Mouse (Mus musculus) neural tube, embryonic 12.5 days (tissue): ENCODE data around the gene Cldn10. TPM values are rescaled to one million over a fixed set of nuclear protein-coding genes. Genes with fewer than 3 reads are reported as not detected.
A peak's percentile ranks its signal among the peaks of the same experiment; 100 is the strongest.

Experiments used
- ATAC-seq: fragments of 200-750 bp; cut with Nextera tagmentation; 2 replicates; pipeline ENCODE4 v1.8.0; 2017; ENCODE audit warnings: low read depth, mild to moderate bottlenecking, moderate TSS enrichment, moderate library complexity; ENCODE audit not compliant: low FRiP score
- H3K27ac ChIP-seq: fragments of 300-500 bp; sonication (generic); 2 replicates; pipeline ENCODE4 v1.5.1; 2016
- H3K27me3 ChIP-seq: fragments of 300-500 bp; sonication (generic); replicated peaks from 2 replicates; pipeline ENCODE4 v1.6.1; 2016; ENCODE audit warnings: mild to moderate bottlenecking
- H3K36me3 ChIP-seq: fragments of 300-500 bp; sonication (generic); 2 replicates; pipeline ENCODE4 v1.6.1; 2016; ENCODE audit warnings: mild to moderate bottlenecking
- H3K4me1 ChIP-seq: fragments of 300-500 bp; sonication (generic); 2 replicates; pipeline ENCODE4 v1.6.1; 2016
- H3K4me2 ChIP-seq: fragments of 300-500 bp; sonication (generic); replicated peaks from 2 replicates; pipeline ENCODE4 v1.6.1; 2016; ENCODE audit warnings: mild to moderate bottlenecking
- H3K4me3 ChIP-seq: fragments of 300-500 bp; sonication (generic); 2 replicates; pipeline ENCODE4 v1.5.1; 2016
- H3K9ac ChIP-seq: fragments of 300-500 bp; sonication (generic); 2 replicates; pipeline ENCODE4 v1.6.1; 2016; ENCODE audit warnings: mild to moderate bottlenecking
- H3K9me3 ChIP-seq: fragments of 300-500 bp; sonication (generic); 2 replicates; pipeline ENCODE4 v1.6.1; 2016; ENCODE audit warnings: mild to moderate bottlenecking
- WGBS: fragments of 180-500 bp; shearing (Covaris S2); methylation state at CpG from one replicate; pipeline ENCODE4 v1.1.7; 2016; 5-methylcytosine and 5-hydroxymethylcytosine counted together
- polyA plus RNA-seq: library from polyadenylated mRNA; unstranded; fragments of >200 nt; fragmentation: Nextera tagmentation; extraction: Ambion mirVana; gene quantifications from 2 replicates; pipeline ENCODE4 v1.2.1, GENCODE M21; 2016

Gene Cldn10
- polyA plus RNA-seq, 1 experiment from 2014 or later = 0.66 TPM

DNA sequence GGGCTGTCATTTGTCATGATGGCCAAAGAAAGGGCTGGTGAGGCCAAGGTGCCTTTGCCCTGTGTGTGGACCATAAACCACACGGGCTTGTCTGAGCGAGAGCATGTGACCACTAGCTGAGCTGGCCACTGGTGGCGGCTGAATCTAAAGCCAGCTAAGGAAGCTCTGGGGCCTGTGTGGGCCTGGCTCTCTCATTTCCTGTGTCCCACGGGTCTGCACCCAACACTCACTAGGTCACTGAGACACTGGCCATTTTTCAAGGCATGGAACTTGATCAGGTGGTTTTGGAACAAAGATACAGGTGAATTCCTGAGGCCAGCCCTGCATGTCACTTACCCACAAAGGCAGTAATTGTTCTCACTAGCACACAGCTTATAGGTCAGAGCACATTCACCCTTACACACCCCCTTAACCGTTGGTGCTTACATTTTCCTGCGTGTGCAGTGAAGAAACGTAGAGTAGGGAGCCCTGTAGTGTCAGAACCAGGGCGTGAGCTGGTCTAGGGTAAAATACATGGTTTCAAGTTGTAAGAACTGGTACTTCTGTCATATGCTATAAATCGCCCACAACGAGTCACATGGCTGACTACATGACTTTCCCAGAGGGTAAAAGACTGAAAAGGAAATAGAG, 87.2 kb downstream of the Cldn10 start:
- Histone ChIP-seq H3K27ac (no peak overlapping the region), H3K4me2 (no peak overlapping the region), H3K4me3 (no peak overlapping the region), H3K9ac (no peak overlapping the region), H3K9me3 (no peaks in the 10 kb centered on the region), H3K27me3 (no peaks in the 10 kb centered on the region), H3K36me3 (peaks cover 56% of the 10 kb centered on the region), H3K4me1 (no peaks in the 10 kb centered on the region)
- no peak for ATAC-seq
- 73% methylated on average over 10 of the region's 10 CpGs for WGBS

GRCm38 (mm10) chr14:118878346-118878910, 90.7 kb downstream of the Cldn10 start:
- WGBS = 89% methylated on average over 11 of the region's 11 CpGs
- H3K36me3 ChIP-seq = peaks cover 74% of the 10 kb centered on the region

DNA sequence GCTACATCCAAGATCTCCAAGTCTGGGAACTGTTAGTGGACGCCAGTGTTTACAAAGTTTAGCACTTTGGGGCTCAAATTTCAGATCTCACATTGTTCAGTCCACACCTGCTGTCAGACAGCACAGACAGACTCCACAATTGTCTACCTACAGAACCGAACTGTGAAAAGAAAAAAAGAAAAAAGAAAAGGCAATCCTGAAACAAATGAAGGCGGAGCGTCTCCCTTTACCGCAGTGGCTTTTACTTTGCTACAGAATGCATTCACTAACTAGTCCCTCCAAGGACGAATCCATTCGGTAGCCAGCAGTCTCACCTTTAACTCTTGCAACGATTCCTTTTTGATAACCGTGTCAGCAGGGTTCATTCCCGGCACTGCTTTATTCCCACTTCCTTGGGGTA, 93.0 kb downstream of the Cldn10 start:
- H3K27me3 ChIP-seq = no peaks in the 10 kb centered on the region
- no peak for ATAC-seq
- no peak overlapping the region for H3K9ac ChIP-seq
- H3K27ac ChIP-seq = no peak overlapping the region
- no peak overlapping the region for H3K4me2 ChIP-seq
- H3K4me3 ChIP-seq = no peak overlapping the region
- H3K36me3 ChIP-seq = peaks cover 77% of the 10 kb centered on the region
- H3K9me3 ChIP-seq = no peaks in the 10 kb centered on the region
- no peaks in the 10 kb centered on the region for H3K4me1 ChIP-seq
- WGBS = 84% methylated on average over 10 of the region's 10 CpGs

More at GRCm38 (mm10) chr14:118878346-118878910, 90.7 kb downstream of the Cldn10 start:
- no peaks in the 10 kb centered on the region for H3K4me1 ChIP-seq
- H3K9me3 ChIP-seq = no peaks in the 10 kb centered on the region
- H3K4me3 ChIP-seq = no peak overlapping the region
- no peaks in the 10 kb centered on the region for H3K27me3 ChIP-seq
- no peak overlapping the region for H3K9ac ChIP-seq
- no peak for ATAC-seq
- H3K27ac ChIP-seq = no peak overlapping the region
- H3K4me2 ChIP-seq = no peak overlapping the region

DNA sequence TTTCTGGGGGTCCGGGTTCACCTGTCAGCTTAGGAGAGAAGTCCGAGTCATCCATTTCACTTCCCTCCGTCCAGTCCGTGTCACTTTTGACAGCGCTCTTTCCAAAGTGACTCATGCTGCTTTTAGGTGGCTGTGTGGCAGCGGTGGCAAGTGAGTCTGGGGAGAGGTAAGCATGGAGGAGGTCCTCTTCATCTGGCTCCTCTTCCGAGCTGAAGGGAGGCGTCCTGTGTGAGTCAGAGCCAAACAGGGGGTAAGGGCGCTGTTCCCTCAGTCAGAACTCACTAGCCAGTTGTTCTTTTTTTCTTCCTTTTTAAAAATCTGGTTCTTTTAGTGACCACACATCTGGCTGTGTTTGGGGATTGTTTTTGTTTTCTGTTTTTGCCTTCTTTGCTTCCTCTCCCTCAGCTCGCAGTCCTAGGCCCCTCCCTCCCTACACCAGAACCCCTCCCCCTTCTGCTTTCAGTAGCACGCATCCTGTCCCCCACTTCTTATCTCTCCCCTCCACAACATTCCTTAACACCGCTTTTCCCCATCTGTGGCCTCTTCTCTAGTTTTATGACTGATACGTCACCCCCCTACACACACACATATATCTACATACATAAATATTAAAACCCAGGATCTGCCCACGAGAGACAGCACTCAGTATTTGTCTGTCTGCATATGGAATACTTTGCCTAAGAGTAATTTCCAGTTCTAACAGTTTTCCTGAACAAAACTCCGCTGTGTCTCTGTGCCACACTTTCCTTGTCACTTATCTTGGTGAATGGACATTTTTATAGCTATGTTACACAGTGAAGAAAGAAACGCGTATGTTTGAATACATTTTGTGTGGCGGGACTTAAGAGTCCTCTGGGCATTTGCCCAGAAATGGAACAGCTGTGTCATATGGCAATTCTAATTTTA, 95.9 kb downstream of the Cldn10 start:
- no peak overlapping the region for H3K4me3 ChIP-seq
- 85% methylated on average over 18 of the region's 18 CpGs for WGBS
- no peaks in the 10 kb centered on the region for H3K27me3 ChIP-seq
- H3K9ac ChIP-seq = no peak overlapping the region
- H3K9me3 ChIP-seq = no peaks in the 10 kb centered on the region
- H3K4me2 ChIP-seq = no peak overlapping the region
- no peak overlapping the region for H3K27ac ChIP-seq
- ATAC-seq = no peak
- peaks cover 86% of the 10 kb centered on the region for H3K36me3 ChIP-seq
- H3K4me1 ChIP-seq = no peaks in the 10 kb centered on the region

DNA sequence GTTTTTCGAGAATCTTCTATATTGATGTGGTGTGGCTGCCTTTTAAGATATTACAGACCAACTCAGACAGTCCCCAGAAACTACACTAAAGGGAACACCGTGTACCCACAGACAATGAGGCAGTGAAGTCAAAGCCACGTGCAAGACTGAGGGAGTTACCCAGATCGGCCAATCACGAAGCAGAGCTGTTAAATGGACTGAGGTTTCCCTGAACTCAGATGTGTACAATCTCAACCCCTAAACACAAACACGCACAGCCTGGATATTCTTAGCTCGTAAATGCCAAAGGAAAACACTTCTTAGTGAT, 96.5 kb downstream of the Cldn10 start:
- peaks cover 85% of the 10 kb centered on the region for H3K36me3 ChIP-seq
- no peak for ATAC-seq
- no peak overlapping the region for H3K9ac ChIP-seq
- H3K27ac ChIP-seq = no peak overlapping the region
- no peaks in the 10 kb centered on the region for H3K9me3 ChIP-seq
- H3K27me3 ChIP-seq = no peaks in the 10 kb centered on the region
- no peak overlapping the region for H3K4me3 ChIP-seq
- H3K4me2 ChIP-seq = no peak overlapping the region
- WGBS = 80% methylated on average over 7 of the region's 7 CpGs
- no peaks in the 10 kb centered on the region for H3K4me1 ChIP-seq

GRCm38 (mm10) chr14:118890101-118890500, 102.4 kb downstream of the Cldn10 start:
- Histone ChIP-seq H3K36me3 (peaks cover 82% of the 10 kb centered on the region), H3K27me3 (no peaks in the 10 kb centered on the region), H3K9me3 (no peaks in the 10 kb centered on the region), H3K4me2 (no peak overlapping the region), H3K4me3 (no peak overlapping the region), H3K27ac (no peak overlapping the region), H3K4me1 (no peaks in the 10 kb centered on the region), H3K9ac (no peak overlapping the region)
- no peak for ATAC-seq
- 88% methylated on average over 4 of the region's 4 CpGs for whole genome bisulfite sequencing

- no peak overlapping the region for H3K4me2 ChIP-seq
- H3K9me3 ChIP-seq = no peaks in the 10 kb centered on the region
- no peak for ATAC-seq
- no peak overlapping the region for H3K27ac ChIP-seq
- H3K4me3 ChIP-seq = no peak overlapping the region
- no peaks in the 10 kb centered on the region for H3K4me1 ChIP-seq
- H3K27me3 ChIP-seq = no peaks in the 10 kb centered on the region
- peaks cover 83% of the 10 kb centered on the region for H3K36me3 ChIP-seq
- no peak overlapping the region for H3K9ac ChIP-seq
- WGBS = 92% methylated on average over 7 of the region's 7 CpGs
Observed at GRCm38 (mm10) chr14:118895228-118895627, 107.5 kb downstream of the Cldn10 start.

DNA sequence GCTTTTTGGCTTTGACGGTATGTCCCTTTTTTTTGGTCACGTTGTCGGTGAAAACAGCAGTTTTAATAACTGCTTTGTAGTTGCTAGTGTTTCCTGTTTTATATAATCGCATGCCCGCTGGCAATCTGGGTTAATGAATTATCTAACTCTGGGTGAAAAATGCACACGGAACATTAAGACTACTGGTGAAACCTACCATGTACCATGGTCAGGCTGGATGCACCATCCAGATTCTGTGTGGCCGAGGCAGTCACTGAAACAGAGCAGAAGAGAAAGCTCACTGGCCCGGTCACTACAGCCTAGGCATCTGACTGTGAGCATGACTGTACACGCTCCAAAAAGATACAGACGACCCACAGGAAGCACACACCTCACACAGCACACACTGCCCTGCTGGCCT, 107.9 kb downstream of the Cldn10 start:
- Histone ChIP-seq H3K9me3 (no peaks in the 10 kb centered on the region), H3K4me3 (no peak overlapping the region), H3K4me1 (no peaks in the 10 kb centered on the region), H3K27ac (no peak overlapping the region), H3K36me3 (peaks cover 87% of the 10 kb centered on the region), H3K4me2 (no peak overlapping the region), H3K27me3 (no peaks in the 10 kb centered on the region), H3K9ac (no peak overlapping the region)
- no peak for ATAC-seq
- 92% methylated on average over 10 of the region's 10 CpGs for WGBS

DNA sequence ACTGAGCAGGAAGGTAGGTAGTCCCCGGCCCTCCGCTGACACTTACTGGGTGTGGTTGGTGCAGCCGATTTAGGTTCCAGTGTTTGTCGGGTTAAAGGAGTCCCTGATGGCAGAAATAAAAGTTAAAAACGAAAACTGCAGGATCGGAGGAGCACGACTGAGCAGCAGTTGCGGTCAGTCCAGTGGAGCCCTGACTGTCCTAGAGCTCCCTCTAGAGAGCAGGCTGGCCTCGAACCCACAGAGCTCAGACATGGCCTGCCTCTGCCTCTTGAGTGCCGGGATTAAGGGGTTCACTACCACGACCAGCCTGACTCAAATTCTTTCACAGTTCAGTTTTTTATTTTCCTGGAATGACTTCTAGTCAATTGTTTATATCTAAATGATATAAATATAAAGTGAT, 112.2 kb downstream of the Cldn10 start:
- H3K27ac ChIP-seq = no peak overlapping the region

DNA sequence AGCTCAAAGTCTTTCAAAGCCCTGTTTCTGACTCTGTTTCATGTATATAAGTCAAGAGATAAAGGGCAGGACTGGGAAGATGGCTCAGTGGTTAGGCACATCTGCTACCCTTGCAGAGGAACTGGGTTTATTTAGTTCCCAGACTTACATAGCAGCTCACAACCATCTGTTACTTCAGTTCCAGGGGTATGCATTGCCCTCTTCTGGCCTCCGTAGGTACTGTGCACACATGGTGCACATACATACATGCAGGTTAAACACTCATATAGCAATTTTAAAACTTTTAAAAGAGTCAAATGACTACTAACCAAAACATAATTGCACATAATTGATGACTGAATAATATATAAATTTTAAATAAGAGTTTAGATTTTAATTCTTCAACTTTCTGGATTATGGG, 113.2 kb downstream of the Cldn10 start:
- H3K9ac ChIP-seq = no peak overlapping the region
- H3K36me3 ChIP-seq = peaks cover 75% of the 10 kb centered on the region
- ATAC-seq = no peak
- H3K9me3 ChIP-seq = no peaks in the 10 kb centered on the region
- WGBS = 94% methylated on average over 1 of the region's 1 CpGs
- no peak overlapping the region for H3K27ac ChIP-seq
- H3K4me1 ChIP-seq = peaks cover 7% of the 10 kb centered on the region; the same call in 1 of the 2 replicates
- no peak overlapping the region for H3K4me2 ChIP-seq
- H3K4me3 ChIP-seq = no peak overlapping the region
- no peaks in the 10 kb centered on the region for H3K27me3 ChIP-seq

More for the DNA sequence above, 112.2 kb downstream of the Cldn10 start:
- no peaks in the 10 kb centered on the region for H3K9me3 ChIP-seq
- peaks cover 7% of the 10 kb centered on the region; the same call in 1 of the 2 replicates for H3K4me1 ChIP-seq
- H3K9ac ChIP-seq = no peak overlapping the region
- no peak overlapping the region for H3K4me2 ChIP-seq
- H3K27me3 ChIP-seq = no peaks in the 10 kb centered on the region
- WGBS = 87% methylated on average over 11 of the region's 11 CpGs
- no peak overlapping the region for H3K4me3 ChIP-seq
- no peak for ATAC-seq
- peaks cover 85% of the 10 kb centered on the region for H3K36me3 ChIP-seq

- H3K36me3 ChIP-seq = peaks cover 77% of the 10 kb centered on the region
- H3K27ac ChIP-seq = no peak overlapping the region
- H3K4me2 ChIP-seq = no peak overlapping the region
- H3K4me1 ChIP-seq = peaks cover 7% of the 10 kb centered on the region; the same call in 1 of the 2 replicates
- WGBS = 84% methylated on average over 3 of the region's 3 CpGs
- H3K4me3 ChIP-seq = no peak overlapping the region
- H3K27me3 ChIP-seq = no peaks in the 10 kb centered on the region
- H3K9me3 ChIP-seq = no peaks in the 10 kb centered on the region
- no peak for ATAC-seq
- H3K9ac ChIP-seq = no peak overlapping the region
Observed at GRCm38 (mm10) chr14:118903397-118903796, 115.7 kb downstream of the Cldn10 start.

DNA sequence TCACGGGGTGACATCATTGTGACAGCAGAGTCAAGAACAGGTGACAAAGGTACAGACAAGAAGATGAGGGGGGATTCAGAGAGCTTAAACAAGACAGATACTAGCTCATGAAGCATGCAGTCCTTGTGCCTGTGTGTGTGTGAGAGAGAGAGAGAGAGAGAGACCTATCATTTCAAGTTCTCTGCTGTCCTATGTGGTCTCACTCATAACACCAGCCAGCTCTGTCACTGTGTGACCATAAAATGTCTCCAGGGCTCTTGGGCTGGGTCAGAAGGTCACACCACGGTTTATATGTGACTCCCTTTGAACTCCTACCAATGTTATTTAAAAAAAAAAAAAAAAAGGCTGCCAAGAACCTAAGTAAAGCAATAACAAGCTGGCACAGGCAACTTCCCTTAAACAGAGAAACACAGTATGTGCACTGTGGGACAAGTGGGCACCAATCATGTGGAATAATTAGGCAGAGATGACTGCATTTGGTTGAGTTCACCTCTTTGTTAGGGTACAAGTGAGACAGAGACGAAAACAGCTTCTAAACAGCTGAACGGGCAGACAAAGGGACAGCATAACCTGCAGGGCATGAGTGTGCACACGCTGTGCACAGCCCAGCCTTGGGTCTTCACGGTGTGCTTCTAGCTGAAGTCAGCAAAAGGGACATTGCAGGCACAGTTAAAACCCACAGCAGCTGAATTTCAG, 116.3 kb downstream of the Cldn10 start:
- H3K4me3 ChIP-seq = no peak overlapping the region
- no peak overlapping the region for H3K9ac ChIP-seq
- H3K36me3 ChIP-seq = peaks cover 76% of the 10 kb centered on the region
- H3K27me3 ChIP-seq = no peaks in the 10 kb centered on the region
- peaks cover 7% of the 10 kb centered on the region; the same call in 1 of the 2 replicates for H3K4me1 ChIP-seq
- H3K27ac ChIP-seq = no peak overlapping the region
- ATAC-seq = peak; percentile 78
- H3K9me3 ChIP-seq = no peaks in the 10 kb centered on the region
- WGBS = 25% methylated on average over 6 of the region's 6 CpGs
- no peak overlapping the region for H3K4me2 ChIP-seq
